ENCODE assay signal across 26 mouse cellular contexts in the genomic region with DNA sequence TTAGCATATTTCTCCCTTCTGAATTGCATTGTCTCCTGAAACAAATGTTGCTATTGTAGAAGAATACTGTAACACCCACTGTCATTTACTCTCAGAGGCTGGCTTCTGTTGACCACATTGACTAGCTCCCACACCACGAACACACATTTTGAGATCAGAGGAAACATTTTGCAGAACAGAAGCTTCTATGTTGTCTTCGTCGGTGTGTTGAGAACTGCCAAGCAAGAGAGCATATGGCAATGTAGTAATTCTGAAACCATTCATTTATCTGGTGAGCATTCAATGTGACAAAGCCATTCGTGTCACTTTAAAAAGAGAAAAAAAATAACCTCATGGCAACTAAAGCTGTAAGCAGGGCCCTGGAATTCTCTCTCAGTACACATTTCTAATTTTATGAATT.
DNase-seq lines count a peak whose midpoint lies in the region; TF ChIP-seq lines count a peak whose summit lies in the region.
"Had no signal": no experiment of that assay in that cellular context is flagged by ENCODE, and none has a peak within 500 bp of the region (broad histone marks: within the 10 kb centered on the region; RNA-seq: fewer than 3 reads in every experiment).

No protein-coding gene starts in this region.

- no peak for TF ChIP-seq CTCF in CH12.LX (conservative IDR thresholded peaks at IDR 0.05 in 1 of 2, IDR thresholded peaks at IDR 0.05 in 1 of 2; ENCODE audit: low read depth in 2 of 2, low read length in 2 of 2)

- intact Hi-C loops in heart, postnatal 14 days (cut with DNase I): no loop called here

- TF ChIP-seq POLR2A in CH12.LX (IDR thresholded peaks at IDR 0.05; ENCODE audit: low read depth, low read length): no peak

- peak overlapping the region; percentile 81; the same call in 1 of the 2 replicates for H3K4me2 ChIP-seq in CH12.LX (ENCODE audit: insufficient read depth, low read depth, poor library complexity, severe bottlenecking)
- H3K4me2 ChIP-seq: heart, embryonic 12.5 days; hindbrain, embryonic 14.5 days; neural tube, embryonic 12.5 days had no signal

- dilution Hi-C loops in CH12.LX (cut with MboI; ENCODE audit: extremely low pct_ligation_motif_present, extremely low pct_unique_long_range_greater_than_20kb, low sequenced_read_pairs): no loop called here

- H3K9me3 ChIP-seq in CH12.LX (replicated peaks; ENCODE audit: low read length): no peaks in the 10 kb centered on the region
- H3K9me3 ChIP-seq: heart, embryonic 12.5 days; neural tube, embryonic 12.5 days had no signal

- H3K27ac ChIP-seq in CH12.LX (ENCODE audit: insufficient read depth, low read depth): no peak overlapping the region
- H3K27ac ChIP-seq: hindbrain, embryonic 14.5 days; kidney, postnatal 0 days; liver, embryonic 14.5 days; macrophage; neural tube, embryonic 12.5 days had no signal

- H3K79me2 ChIP-seq in CH12.LX (replicated peaks; ENCODE audit: control insufficient read depth, extremely low read depth, insufficient read depth, poor library complexity, severe bottlenecking): no peaks in the 10 kb centered on the region

- in situ Hi-C loops in CH12.LX (cut with MboI; ENCODE audit: low pct_ligation_motif_present, low pct_unique_long_range_greater_than_20kb, low sequenced_read_pairs): no loop called here

- TF ChIP-seq RAD21 in CH12.LX (IDR thresholded peaks at IDR 0.05; ENCODE audit: low read depth, low read length): no peak

- peak; percentile 5 for DNase-seq in layer of hippocampus, adult 11-12 months (ENCODE audit: low spot score)
- DNase-seq in layer of hippocampus, postnatal 25 days (ENCODE audit: extremely low spot score in 1 of 2, low spot score in 1 of 2): no peak
- DNase-seq in 416B (ENCODE audit: low read depth): peak; percentile 32
- DNase-seq in CH12.LX (ENCODE audit: extremely low read depth): peak; percentile 43
- DNase-seq in layer of hippocampus, adult 9-11 months: peak; percentile 28
- no peak for DNase-seq in kidney, adult 9 months
- DNase-seq in heart, postnatal 14 days: no peak
- DNase-seq: adrenal gland, postnatal 14 days; cerebellum, adult 18-20 months; cerebellum, postnatal 10 days; gastrocnemius, postnatal 25 days; heart, adult 18-20 months; kidney, adult 18-20 months; kidney, postnatal 4 days; liver; lung, adult 2 months; lung, postnatal 10 days; right cerebral cortex, postnatal 14 days had no signal

- no peaks in the 10 kb centered on the region for H3K36me3 ChIP-seq in CH12.LX (replicated peaks in 1 of 2; ENCODE audit: control insufficient read depth in 1 of 2, insufficient read depth in 1 of 2, low read length in 1 of 2)
- H3K36me3 ChIP-seq: heart, embryonic 12.5 days; neural tube, embryonic 12.5 days had no signal

- TF ChIP-seq EP300 in CH12.LX (IDR thresholded peaks at IDR 0.05; ENCODE audit: low read length): peak; percentile 56; the same call in 1 of the 2 replicates

- no peaks in the 10 kb centered on the region for H3K27me3 ChIP-seq in CH12.LX (replicated peaks)
- H3K27me3 ChIP-seq: heart, embryonic 12.5 days; neural tube, embryonic 12.5 days had no signal

- H3K4me1 ChIP-seq in CH12.LX (ENCODE audit: control insufficient read depth in 1 of 2, insufficient read depth in 2 of 2): peaks cover 0 to 14% of the 10 kb centered on the region in 2 experiments; a peak in 1 of 4 replicates
- H3K4me1 ChIP-seq: heart, embryonic 12.5 days; neural tube, embryonic 12.5 days had no signal

- no peak overlapping the region for H3K9ac ChIP-seq in CH12.LX (ENCODE audit: insufficient read depth, low read depth)
- H3K9ac ChIP-seq: heart, embryonic 12.5 days; hindbrain, embryonic 14.5 days; liver, embryonic 14.5 days; neural tube, embryonic 12.5 days had no signal

- no peak overlapping the region for H3K4me3 ChIP-seq in CH12.LX (replicated peaks in 1 of 3; ENCODE audit: low read depth in 2 of 3, low read length in 2 of 3, poor library complexity in 1 of 3)
- H3K4me3 ChIP-seq: erythroblast, embryonic 14.5 days; heart, embryonic 12.5 days; myocyte; neural tube, embryonic 12.5 days had no signal

TF ChIP-seq in CH12.LX, 34 proteins besides CTCF, POLR2A, EP300 and RAD21:
- TF ChIP-seq ZC3H11A (IDR thresholded peaks at IDR 0.05; ENCODE audit: low read depth, low read length) (no peak), IRF4 (IDR thresholded peaks at IDR 0.05; ENCODE audit: low read depth, low read length) (peak; percentile 78), MXI1 (IDR thresholded peaks at IDR 0.05; ENCODE audit: low read depth, low read length) (no peak), MAX (IDR thresholded peaks at IDR 0.05; ENCODE audit: low read length) (peak; percentile 70; the same call in 1 of the 2 replicates), ZNF384 (IDR thresholded peaks at IDR 0.05; ENCODE audit: low read depth, low read length) (peak; percentile 54), MYC (IDR thresholded peaks at IDR 0.05; ENCODE audit: low read depth, low read length) (peak; percentile 55; the same call in 1 of the 2 replicates), BHLHE40 (IDR thresholded peaks at IDR 0.05; ENCODE audit: low read depth, low read length) (peak; percentile 32; the same call in 1 of the 2 replicates), JUND (conservative IDR thresholded peaks at IDR 0.05; ENCODE audit: low read depth, low read length) (peak; percentile 64)

Comparison
In these comparisons a context has a peak if more than half of its experiments do, and no peak if none do; other contexts are left out.
1. DNase-seq: peak in layer of hippocampus, adult 11-12 months (single experiment), 416B (single experiment), CH12.LX (single experiment) and layer of hippocampus, adult 9-11 months (single experiment); none in layer of hippocampus, postnatal 25 days (0 of 2), kidney, adult 9 months (single experiment) and heart, postnatal 14 days (0 of 2).